Mouse (Mus musculus) E14TG2a.4 (cell line): ENCODE data around the gene Slc39a11.

Experiments
- H3K27me3 ChIP-seq: 2 replicates; pipeline ENCODE4 v1.6.1; 2014; ENCODE audit warnings: low read length, control low read depth; ENCODE audit not compliant: insufficient read depth
- H3K36me3 ChIP-seq: 2 replicates; pipeline ENCODE4 v1.6.1; 2014; ENCODE audit warnings: low read length, control low read depth; ENCODE audit not compliant: insufficient read depth
- H3K4me1 ChIP-seq: replicated peaks from 2 replicates; pipeline ENCODE4 v1.6.1; 2014; ENCODE audit warnings: low read depth, low read length, control low read depth
- H3K4me3 ChIP-seq: replicated peaks from 2 replicates; pipeline ENCODE4 v1.5.1; 2014; ENCODE audit warnings: mild to moderate bottlenecking, low read length
- H3K9me3 ChIP-seq: 2 replicates; pipeline ENCODE4 v1.6.1; 2014; ENCODE audit warnings: low read length, control low read depth
- CTCF ChIP-seq: conservative IDR thresholded peaks from 2 replicates; pipeline ENCODE4 v1.5.1; 2014; ENCODE audit warnings: low read length
- NANOG ChIP-seq: IDR thresholded peaks from 2 replicates; pipeline ENCODE4 v1.6.1; 2014; ENCODE audit warnings: borderline replicate concordance, low read length, mixed read lengths
- POU5F1 ChIP-seq: IDR thresholded peaks from 2 replicates; pipeline ENCODE4 v1.6.1; 2014; ENCODE audit warnings: low read length, borderline replicate concordance

Slc39a11 gene

GRCm38 (mm10) chr11:113284951-113285741 lies 364.7 kb downstream of the Slc39a11 start:
- H3K4me1 ChIP-seq = peaks cover 14% of the 10 kb centered on the region
- peaks cover 11% of the 10 kb centered on the region for H3K27me3 ChIP-seq
- H3K36me3 ChIP-seq = no peaks in the 10 kb centered on the region
- no peak for TF ChIP-seq CTCF
- no peak for TF ChIP-seq NANOG
- TF ChIP-seq POU5F1 = no peak
- H3K4me3 ChIP-seq = peak overlapping the region; percentile 29
- H3K9me3 ChIP-seq = no peaks in the 10 kb centered on the region

DNA sequence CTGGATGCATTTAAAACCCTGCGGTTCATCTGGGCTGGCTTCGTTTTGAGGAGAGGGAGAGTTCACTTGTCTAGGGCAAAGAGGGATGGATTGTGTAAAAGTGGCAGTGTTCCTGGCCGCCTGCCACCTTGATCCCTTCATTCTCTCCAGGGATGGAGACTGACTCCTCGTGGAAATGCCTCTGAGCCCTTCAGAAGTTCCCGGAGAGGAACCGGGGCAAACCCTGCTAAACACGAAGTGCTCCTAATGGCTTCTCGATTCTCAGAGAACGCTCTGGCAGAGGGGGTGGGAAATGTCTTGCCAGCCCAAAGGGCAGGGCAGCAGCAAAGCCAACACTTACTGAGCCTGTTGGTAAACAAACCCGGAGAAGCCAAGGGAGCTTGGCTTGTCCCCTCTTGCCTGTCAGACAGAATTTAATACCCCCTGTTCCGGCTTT lies 366.5 kb downstream of the Slc39a11 start:
- Histone ChIP-seq H3K27me3 (peaks cover 7% of the 10 kb centered on the region; the same call in 1 of the 2 replicates), H3K36me3 (no peaks in the 10 kb centered on the region), H3K9me3 (no peaks in the 10 kb centered on the region), H3K4me1 (peaks cover 19% of the 10 kb centered on the region), H3K4me3 (no peak overlapping the region)
- TF ChIP-seq POU5F1 = no peak

GRCm38 (mm10) chr11:113278238-113278637 lies 371.6 kb downstream of the Slc39a11 start:
- Histone ChIP-seq H3K36me3 (no peaks in the 10 kb centered on the region), H3K4me3 (no peak overlapping the region), H3K9me3 (no peaks in the 10 kb centered on the region), H3K27me3 (no peaks in the 10 kb centered on the region), H3K4me1 (peaks cover 5% of the 10 kb centered on the region)
- no peak for TF ChIP-seq POU5F1
- TF ChIP-seq NANOG = no peak
- no peak for TF ChIP-seq CTCF

DNA sequence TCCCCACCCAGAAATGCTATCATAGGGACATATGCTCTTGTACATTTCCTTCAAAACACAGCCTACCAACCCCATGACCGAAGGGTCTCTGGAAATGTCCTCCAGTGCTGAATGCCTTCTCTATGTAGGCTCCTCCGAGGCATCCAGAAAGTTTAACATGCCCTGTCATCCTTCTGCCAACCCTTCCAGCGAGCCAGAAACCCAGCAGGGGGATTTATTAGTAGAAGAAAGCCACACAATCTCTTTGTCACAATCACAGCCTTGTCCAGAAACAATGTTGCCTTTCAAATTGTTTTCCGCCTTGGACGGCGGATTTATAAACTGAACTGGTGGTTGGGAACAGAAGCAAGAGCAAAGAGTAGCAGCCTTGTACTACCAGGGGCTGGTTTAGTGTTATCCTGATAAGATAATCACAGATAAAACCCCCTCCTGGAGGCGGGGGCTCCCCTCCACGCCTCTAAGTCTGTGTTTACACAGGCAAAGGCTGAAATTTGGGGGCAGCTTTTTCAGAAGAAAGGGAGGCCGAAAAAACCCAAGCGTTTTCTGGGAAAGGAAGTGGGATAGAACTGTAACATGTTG lies 372.8 kb downstream of the Slc39a11 start:
- Histone ChIP-seq H3K27me3 (no peaks in the 10 kb centered on the region), H3K36me3 (no peaks in the 10 kb centered on the region), H3K4me1 (peaks cover 5% of the 10 kb centered on the region), H3K9me3 (no peaks in the 10 kb centered on the region), H3K4me3 (no peak overlapping the region)
- TF ChIP-seq CTCF (no peak), POU5F1 (no peak), NANOG (no peak)

GRCm38 (mm10) chr11:113276518-113276917 lies 373.4 kb downstream of the Slc39a11 start:
- Histone ChIP-seq H3K4me3 (no peak overlapping the region), H3K36me3 (no peaks in the 10 kb centered on the region), H3K27me3 (no peaks in the 10 kb centered on the region), H3K9me3 (no peaks in the 10 kb centered on the region), H3K4me1 (peaks cover 5% of the 10 kb centered on the region)
- no peak for TF ChIP-seq CTCF
- TF ChIP-seq NANOG = no peak
- no peak for TF ChIP-seq POU5F1

- no peaks in the 10 kb centered on the region for H3K9me3 ChIP-seq
- H3K4me3 ChIP-seq = no peak overlapping the region
- TF ChIP-seq NANOG (no peak), CTCF (no peak), POU5F1 (no peak)
- peaks cover 5% of the 10 kb centered on the region for H3K4me1 ChIP-seq
- no peaks in the 10 kb centered on the region for H3K27me3 ChIP-seq
- no peaks in the 10 kb centered on the region for H3K36me3 ChIP-seq
These were observed 375.8 kb downstream of the Slc39a11 start for GRCm38 (mm10) chr11:113274037-113274436.

- H3K9me3 ChIP-seq = no peaks in the 10 kb centered on the region
These were observed 378.0 kb downstream of the Slc39a11 start for GRCm38 (mm10) chr11:113271857-113272256.

GRCm38 (mm10) chr11:113268831-113269319 lies 381.0 kb downstream of the Slc39a11 start:
- H3K36me3 ChIP-seq = no peaks in the 10 kb centered on the region
- H3K4me1 ChIP-seq = no peaks in the 10 kb centered on the region
- no peaks in the 10 kb centered on the region for H3K9me3 ChIP-seq
- H3K4me3 ChIP-seq = no peak overlapping the region
- no peak for TF ChIP-seq CTCF
- no peak for TF ChIP-seq POU5F1
- no peak for TF ChIP-seq NANOG
- no peaks in the 10 kb centered on the region for H3K27me3 ChIP-seq

More at GRCm38 (mm10) chr11:113271857-113272256, 378.0 kb downstream of the Slc39a11 start:
- Histone ChIP-seq H3K27me3 (no peaks in the 10 kb centered on the region), H3K4me1 (no peaks in the 10 kb centered on the region), H3K4me3 (no peak overlapping the region), H3K36me3 (no peaks in the 10 kb centered on the region)
- TF ChIP-seq POU5F1 (no peak), NANOG (no peak), CTCF (no peak)

GRCm38 (mm10) chr11:113267516-113268230 lies 382.2 kb downstream of the Slc39a11 start:
- Histone ChIP-seq H3K36me3 (no peaks in the 10 kb centered on the region), H3K9me3 (no peaks in the 10 kb centered on the region), H3K4me1 (no peaks in the 10 kb centered on the region), H3K27me3 (no peaks in the 10 kb centered on the region), H3K4me3 (no peak overlapping the region)
- TF ChIP-seq NANOG (no peak), POU5F1 (no peak), CTCF (no peak)
